Comparison of ENCODE assay signal across 9 mouse cellular contexts in the genomic region with DNA sequence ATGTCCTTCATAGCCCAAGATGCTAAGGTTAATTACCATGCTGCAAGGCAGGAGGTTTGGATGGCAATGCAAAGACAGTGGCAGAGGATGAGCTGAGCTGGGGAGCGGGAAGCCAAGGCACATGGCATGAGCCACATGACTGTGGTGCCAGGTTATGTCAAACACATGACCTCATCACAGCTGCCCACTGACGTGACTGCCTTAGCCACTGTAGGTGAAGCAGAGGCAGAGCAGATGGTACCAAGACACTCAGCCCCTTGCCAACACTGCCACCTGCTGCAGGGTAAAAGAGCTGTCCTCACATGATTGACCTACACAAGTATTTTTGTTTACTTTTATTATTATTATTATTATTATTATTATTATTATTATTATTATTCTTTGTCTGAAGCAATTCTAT.
DNase-seq lines count a peak whose midpoint lies in the region; ATAC-seq and TF ChIP-seq lines count a peak whose summit lies in the region.
"Had no signal": no experiment of that assay in that cellular context is flagged by ENCODE, and none has a peak within 500 bp of the region (broad histone marks: within the 10 kb centered on the region; RNA-seq: fewer than 3 reads in every experiment).

No protein-coding gene starts in this region.

- H3K4me2 ChIP-seq in intestine, postnatal 0 days (replicated peaks; ENCODE audit: low read depth) = no peak overlapping the region
- no peak overlapping the region for H3K4me2 ChIP-seq in intestine, embryonic 16.5 days (ENCODE audit: low read depth, low read length)

- 60% methylated on average over 2 of the region's 2 CpGs for WGBS in intestine, postnatal 0 days
- WGBS in intestine, embryonic 16.5 days = 59% methylated on average over 2 of the region's 2 CpGs
- WGBS in embryonic facial prominence, embryonic 10.5 days = 73% methylated on average over 2 of the region's 2 CpGs

- no peak overlapping the region for H3K27ac ChIP-seq in intestine, postnatal 0 days (ENCODE audit: low read depth, low read length)
- no peak overlapping the region for H3K27ac ChIP-seq in intestine, embryonic 16.5 days (ENCODE audit: low read length)
- H3K27ac ChIP-seq in embryonic facial prominence, embryonic 10.5 days (replicated peaks) = no peak overlapping the region
- H3K27ac ChIP-seq: macrophage had no signal

- TF ChIP-seq CTCF in intestine, postnatal 0 days (IDR thresholded peaks at IDR 0.05; ENCODE audit: low read depth) = peak; percentile 58

- H3K36me3 ChIP-seq in intestine, postnatal 0 days (ENCODE audit: control insufficient read depth, insufficient read depth) = no peaks in the 10 kb centered on the region
- H3K36me3 ChIP-seq in intestine, embryonic 16.5 days (ENCODE audit: control insufficient read depth, insufficient read depth, low read length) = no peaks in the 10 kb centered on the region
- H3K36me3 ChIP-seq in embryonic facial prominence, embryonic 10.5 days (replicated peaks) = no peaks in the 10 kb centered on the region

- no peak overlapping the region for H3K4me3 ChIP-seq in intestine, postnatal 0 days (ENCODE audit: low read depth, low read length)
- H3K4me3 ChIP-seq in intestine, embryonic 16.5 days (ENCODE audit: low read length) = no peak overlapping the region
- no peak overlapping the region for H3K4me3 ChIP-seq in embryonic facial prominence, embryonic 10.5 days

- no peaks in the 10 kb centered on the region for H3K4me1 ChIP-seq in intestine, postnatal 0 days (replicated peaks; ENCODE audit: control insufficient read depth, insufficient read depth, low read length)
- no peaks in the 10 kb centered on the region for H3K4me1 ChIP-seq in intestine, embryonic 16.5 days (ENCODE audit: control insufficient read depth, insufficient read depth, low read length)
- H3K4me1 ChIP-seq in embryonic facial prominence, embryonic 10.5 days = no peaks in the 10 kb centered on the region

- no peak for ATAC-seq in intestine, postnatal 0 days
- no peak for ATAC-seq in intestine, embryonic 16.5 days
- no peak for ATAC-seq in frontal cortex, adult (ENCODE audit: low TSS enrichment)

- DNase-seq in thymus, postnatal 4 days = peak; percentile 13
- no peak for DNase-seq in thymus, postnatal 10 days (ENCODE audit: low spot score in 2 of 2)
- DNase-seq in embryonic facial prominence, embryonic 10.5 days (ENCODE audit: low spot score) = peak; percentile 19
- DNase-seq in kidney, postnatal 25 days = peak; percentile 19 to 42
- DNase-seq in retina, postnatal 1 day = peak; percentile 48

- H3K27me3 ChIP-seq in intestine, postnatal 0 days (replicated peaks; ENCODE audit: control insufficient read depth, insufficient read depth, low read length) = no peaks in the 10 kb centered on the region
- H3K27me3 ChIP-seq in intestine, embryonic 16.5 days (replicated peaks; ENCODE audit: control insufficient read depth, insufficient read depth, low read length) = no peaks in the 10 kb centered on the region
- no peaks in the 10 kb centered on the region for H3K27me3 ChIP-seq in embryonic facial prominence, embryonic 10.5 days (replicated peaks; ENCODE audit: low read depth, poor library complexity, severe bottlenecking)

- no peak overlapping the region for H3K9ac ChIP-seq in intestine, postnatal 0 days (ENCODE audit: low read depth, low read length)
- no peak overlapping the region for H3K9ac ChIP-seq in intestine, embryonic 16.5 days (ENCODE audit: low read depth, low read length)

- no peaks in the 10 kb centered on the region for H3K9me3 ChIP-seq in intestine, postnatal 0 days (ENCODE audit: control insufficient read depth)
- no peaks in the 10 kb centered on the region for H3K9me3 ChIP-seq in intestine, embryonic 16.5 days (ENCODE audit: control insufficient read depth, low read length)
- no peaks in the 10 kb centered on the region for H3K9me3 ChIP-seq in embryonic facial prominence, embryonic 10.5 days

Comparison
In these comparisons a context has a peak if more than half of its experiments do, and no peak if none do; other contexts are left out.
1. DNase-seq: peak in thymus, postnatal 4 days (single experiment), embryonic facial prominence, embryonic 10.5 days (single experiment), kidney, postnatal 25 days (2 of 2) and retina, postnatal 1 day (single experiment); none in thymus, postnatal 10 days (0 of 2).